Comparison of ENCODE assay signal across 10 mouse cellular contexts in genomic region chr4:136324226-136324625, GRCm38 (mm10). TPM values are rescaled to one million over a fixed set of nuclear protein-coding genes. Genes with fewer than 3 reads are reported as not detected.
DNase-seq lines count a peak whose midpoint lies in the region; ATAC-seq and TF ChIP-seq lines count a peak whose summit lies in the region.
"Had no signal": no experiment of that assay in that cellular context is flagged by ENCODE, and none has a peak within 500 bp of the region (broad histone marks: within the 10 kb centered on the region; RNA-seq: fewer than 3 reads in every experiment).

No protein-coding gene starts in this region.

- no peak overlapping the region for H3K27ac ChIP-seq in liver, embryonic 14.5 days
- no peak overlapping the region for H3K27ac ChIP-seq in liver, embryonic 11.5 days (ENCODE audit: low read depth, low read length)
- no peak overlapping the region for H3K27ac ChIP-seq in heart, postnatal 0 days (ENCODE audit: low read depth)
- no peak overlapping the region for H3K27ac ChIP-seq in hindbrain, embryonic 10.5 days
- H3K27ac ChIP-seq: limb, embryonic 15.5 days had no signal

- TF ChIP-seq EP300 in liver, embryonic 14.5 days (IDR thresholded peaks at IDR 0.05; ENCODE audit: low read depth): no peak
- no peak for TF ChIP-seq EP300 in heart, postnatal 0 days (IDR thresholded peaks at IDR 0.05; ENCODE audit: low read depth)

- WGBS in liver, embryonic 14.5 days (ENCODE audit: insufficient replicate concordance): 77% methylated on average over 2 of the region's 2 CpGs
- WGBS in liver, embryonic 11.5 days: 85% methylated on average over 2 of the region's 2 CpGs
- WGBS in heart, postnatal 0 days: 23% methylated on average over 2 of the region's 2 CpGs
- WGBS in hindbrain, embryonic 10.5 days: 73% methylated on average over 2 of the region's 2 CpGs

- no peak overlapping the region for H3K4me3 ChIP-seq in liver, embryonic 14.5 days (ENCODE audit: insufficient read depth in 1 of 2, low read depth in 2 of 2, low read length in 2 of 2)
- H3K4me3 ChIP-seq in liver, embryonic 11.5 days (ENCODE audit: low read depth, low read length): no peak overlapping the region
- no peak overlapping the region for H3K4me3 ChIP-seq in heart, postnatal 0 days (ENCODE audit: low read depth, low read length)
- H3K4me3 ChIP-seq in hindbrain, embryonic 10.5 days: no peak overlapping the region
- H3K4me3 ChIP-seq: erythroblast, embryonic 14.5 days; limb, embryonic 15.5 days had no signal

- H3K36me3 ChIP-seq in liver, embryonic 14.5 days (replicated peaks; ENCODE audit: control insufficient read depth, insufficient read depth, low read depth): peaks cover 70% of the 10 kb centered on the region
- H3K36me3 ChIP-seq in liver, embryonic 11.5 days (ENCODE audit: control insufficient read depth, insufficient read depth, low read length): peaks cover 46% of the 10 kb centered on the region
- H3K36me3 ChIP-seq in heart, postnatal 0 days (replicated peaks; ENCODE audit: control insufficient read depth, insufficient read depth, low read length): peaks cover 56% of the 10 kb centered on the region
- peaks cover 92% of the 10 kb centered on the region for H3K36me3 ChIP-seq in hindbrain, embryonic 10.5 days

- H3K4me1 ChIP-seq in liver, embryonic 14.5 days (replicated peaks; ENCODE audit: control insufficient read depth in 2 of 2, insufficient read depth in 2 of 2, low read length in 1 of 2): no peaks in the 10 kb centered on the region
- H3K4me1 ChIP-seq in liver, embryonic 11.5 days (replicated peaks; ENCODE audit: control insufficient read depth, insufficient read depth, low read length): no peaks in the 10 kb centered on the region
- H3K4me1 ChIP-seq in heart, postnatal 0 days (ENCODE audit: control insufficient read depth, insufficient read depth): no peaks in the 10 kb centered on the region
- H3K4me1 ChIP-seq in hindbrain, embryonic 10.5 days (replicated peaks): no peaks in the 10 kb centered on the region
- H3K4me1 ChIP-seq: limb, embryonic 15.5 days had no signal

- no peaks in the 10 kb centered on the region for H3K27me3 ChIP-seq in liver, embryonic 14.5 days (ENCODE audit: control insufficient read depth, insufficient read depth, low read length)
- H3K27me3 ChIP-seq in liver, embryonic 11.5 days (replicated peaks; ENCODE audit: control insufficient read depth, insufficient read depth, low read length): no peaks in the 10 kb centered on the region
- no peaks in the 10 kb centered on the region for H3K27me3 ChIP-seq in heart, postnatal 0 days (ENCODE audit: control insufficient read depth, insufficient read depth, low read length)
- no peaks in the 10 kb centered on the region for H3K27me3 ChIP-seq in hindbrain, embryonic 10.5 days (ENCODE audit: insufficient read depth, poor library complexity, severe bottlenecking)
- H3K27me3 ChIP-seq: limb, embryonic 15.5 days had no signal

- H3K4me2 ChIP-seq in liver, embryonic 14.5 days (ENCODE audit: low read depth): no peak overlapping the region
- no peak overlapping the region for H3K4me2 ChIP-seq in liver, embryonic 11.5 days
- no peak overlapping the region for H3K4me2 ChIP-seq in heart, postnatal 0 days (ENCODE audit: low read depth, low read length)
- H3K4me2 ChIP-seq: limb, embryonic 15.5 days had no signal

- peak; percentile 22; the same call in 1 of the 2 replicates for TF ChIP-seq CTCF in liver, embryonic 14.5 days (IDR thresholded peaks at IDR 0.05; ENCODE audit: low read depth)
- TF ChIP-seq CTCF in heart, postnatal 0 days (IDR thresholded peaks at IDR 0.05; ENCODE audit: low read depth): peak; percentile 43

- ATAC-seq in cerebellum, adult (ENCODE audit: insufficient number of reproducible peaks, low FRiP score, low TSS enrichment): no peak
- ATAC-seq in liver, embryonic 14.5 days (ENCODE audit: insufficient read depth): no peak
- ATAC-seq in liver, embryonic 11.5 days (replicated peaks; ENCODE audit: low FRiP score): no peak
- no peak; the same call in 1 of the 2 replicates for ATAC-seq in heart, postnatal 0 days (ENCODE audit: insufficient read depth, low read depth)

- H3K9me3 ChIP-seq in liver, embryonic 14.5 days (ENCODE audit: control insufficient read depth, low read length): no peaks in the 10 kb centered on the region
- no peaks in the 10 kb centered on the region for H3K9me3 ChIP-seq in liver, embryonic 11.5 days (ENCODE audit: control insufficient read depth, low read length)
- no peaks in the 10 kb centered on the region for H3K9me3 ChIP-seq in heart, postnatal 0 days (replicated peaks; ENCODE audit: control insufficient read depth, low read length)
- no peaks in the 10 kb centered on the region for H3K9me3 ChIP-seq in hindbrain, embryonic 10.5 days
- H3K9me3 ChIP-seq: limb, embryonic 15.5 days had no signal

- no peak overlapping the region for H3K9ac ChIP-seq in liver, embryonic 14.5 days (replicated peaks)
- H3K9ac ChIP-seq in liver, embryonic 11.5 days (ENCODE audit: low read depth, low read length): no peak overlapping the region
- no peak overlapping the region for H3K9ac ChIP-seq in heart, postnatal 0 days (replicated peaks; ENCODE audit: low read depth, low read length)
- H3K9ac ChIP-seq: limb, embryonic 15.5 days had no signal

- DNase-seq in cerebellum, adult 11-12 months: peak; percentile 15
- DNase-seq in liver, embryonic 14.5 days (ENCODE audit: low read depth in 3 of 3, low spot score in 3 of 3): no peak
- no peak for DNase-seq in liver, embryonic 11.5 days (ENCODE audit: low spot score)
- DNase-seq in heart, postnatal 0 days (ENCODE audit: low spot score): no peak
- DNase-seq in lung, postnatal 36 days: peak; percentile 66
- DNase-seq in urinary bladder, adult 18-20 months (ENCODE audit: low spot score in 2 of 2): no peak
- no peak for DNase-seq in hindbrain, embryonic 10.5 days (ENCODE audit: low spot score)

RNA-seq across cellular contexts. Expression of gene Hnrnpr, which starts 13.5 kb away (rescaled TPM):
- polyA plus RNA-seq in liver, embryonic 14.5 days (2012; rRNA removed): 21.0 and 41.5 TPM in 2 replicates
- 40.7 and 48.9 TPM in 2 replicates for polyA plus RNA-seq in liver, embryonic 14.5 days (2014; fragmentation: Nextera tagmentation; extraction: Ambion mirVana)
- 99.3 and 101 TPM in 2 replicates for polyA plus RNA-seq in liver, embryonic 11.5 days (2014; fragmentation: Nextera tagmentation; extraction: Ambion mirVana)
- total RNA-seq in heart, postnatal 0 days (2014; rRNA removed; ENCODE audit: low replicate concordance): 25.1 and 39.7 TPM in 2 replicates
- 57.9 and 70.0 TPM in 2 replicates for polyA plus RNA-seq in heart, postnatal 0 days (2015; fragmentation: Nextera tagmentation; extraction: Ambion mirVana)
- 197 and 217 TPM in 2 replicates for polyA plus RNA-seq in hindbrain, embryonic 10.5 days (2016; fragmentation: Nextera tagmentation; extraction: Ambion mirVana)

RNA-seq across cellular contexts. Expression of gene Zfp46, which starts 39.7 kb away (rescaled TPM):
- polyA plus RNA-seq in liver, embryonic 14.5 days (2012; rRNA removed): 2.6 and 2.7 TPM in 2 replicates
- 2.6 and 2.9 TPM in 2 replicates for polyA plus RNA-seq in liver, embryonic 14.5 days (2014; fragmentation: Nextera tagmentation; extraction: Ambion mirVana)
- 10.5 and 11.9 TPM in 2 replicates for polyA plus RNA-seq in liver, embryonic 11.5 days (2014; fragmentation: Nextera tagmentation; extraction: Ambion mirVana)
- 19.1 and 21.3 TPM in 2 replicates for total RNA-seq in heart, postnatal 0 days (2014; rRNA removed; ENCODE audit: low replicate concordance)
- 15.3 and 19.5 TPM in 2 replicates for polyA plus RNA-seq in heart, postnatal 0 days (2015; fragmentation: Nextera tagmentation; extraction: Ambion mirVana)
- polyA plus RNA-seq in hindbrain, embryonic 10.5 days (2016; fragmentation: Nextera tagmentation; extraction: Ambion mirVana): 24.6 and 29.0 TPM in 2 replicates

Comparison
In these comparisons a context has a peak if more than half of its experiments do, and no peak if none do; other contexts are left out.
1. DNase-seq: peak in cerebellum, adult 11-12 months (single experiment) and lung, postnatal 36 days (single experiment); none in liver, embryonic 14.5 days (0 of 3), liver, embryonic 11.5 days (single experiment), heart, postnatal 0 days (single experiment), urinary bladder, adult 18-20 months (0 of 2) and hindbrain, embryonic 10.5 days (single experiment).